Comparison of ENCODE assay signal across 13 mouse cellular contexts in genomic region chr2:34106245-34106644, GRCm38 (mm10).
A peak's percentile ranks its signal among the peaks of the same experiment; 100 is the strongest.
DNase-seq lines count a peak whose midpoint lies in the region; ATAC-seq and TF ChIP-seq lines count a peak whose summit lies in the region.
"Had no signal": no experiment of that assay in that cellular context is flagged by ENCODE, and none has a peak within 500 bp of the region (broad histone marks: within the 10 kb centered on the region; RNA-seq: fewer than 3 reads in every experiment).

No protein-coding gene starts in this region.

- no peak for DNase-seq in lung, embryonic 14.5 days
- no peak for DNase-seq in lung, postnatal 25 days (ENCODE audit: low spot score)
- no peak for DNase-seq in forebrain, embryonic 14.5 days (ENCODE audit: low spot score)
- no peak for DNase-seq in limb, embryonic 10.5 days (ENCODE audit: low spot score)
- no peak for DNase-seq in left cerebral cortex, postnatal 10 days (ENCODE audit: extremely low spot score in 1 of 2, low spot score in 2 of 2)
- DNase-seq in gastrocnemius, postnatal 36 days: no peak
- no peak for DNase-seq in left cerebral cortex, postnatal 25 days (ENCODE audit: low spot score in 2 of 2)
- DNase-seq: gastrocnemius, postnatal 14 days; heart, postnatal 36 days; lung, adult 18-20 months had no signal

- H3K27ac ChIP-seq in lung, embryonic 14.5 days (ENCODE audit: low read depth): no peak overlapping the region
- peak overlapping the region; percentile 75 for H3K27ac ChIP-seq in forebrain, embryonic 14.5 days (ENCODE audit: low read depth, low read length)
- peak overlapping the region; percentile 69 for H3K27ac ChIP-seq in limb, embryonic 10.5 days
- peak overlapping the region; percentile 79 for H3K27ac ChIP-seq in neural tube, embryonic 12.5 days
- H3K27ac ChIP-seq: embryonic facial prominence, embryonic 15.5 days had no signal

- peaks cover 3% of the 10 kb centered on the region; the same call in 1 of the 2 replicates for H3K4me1 ChIP-seq in lung, embryonic 14.5 days (ENCODE audit: insufficient read depth)
- peaks cover 31% of the 10 kb centered on the region for H3K4me1 ChIP-seq in forebrain, embryonic 14.5 days (ENCODE audit: control insufficient read depth, insufficient read depth, low read length)
- peaks cover 49% of the 10 kb centered on the region for H3K4me1 ChIP-seq in limb, embryonic 10.5 days
- H3K4me1 ChIP-seq in neural tube, embryonic 12.5 days: peaks cover 28% of the 10 kb centered on the region
- H3K4me1 ChIP-seq: embryonic facial prominence, embryonic 15.5 days had no signal

- intact Hi-C loops in left cerebral cortex, postnatal 10 days (cut with DNase I): no loop called here
- intact Hi-C loops in gastrocnemius, postnatal 36 days (cut with DNase I): no loop called here
- intact Hi-C loops in left cerebral cortex, postnatal 25 days (cut with DNase I): no loop called here

- no peaks in the 10 kb centered on the region for H3K36me3 ChIP-seq in lung, embryonic 14.5 days (ENCODE audit: insufficient read depth)
- H3K36me3 ChIP-seq in forebrain, embryonic 14.5 days (ENCODE audit: control insufficient read depth, insufficient read depth, low read length): no peaks in the 10 kb centered on the region
- no peaks in the 10 kb centered on the region for H3K36me3 ChIP-seq in limb, embryonic 10.5 days
- no peaks in the 10 kb centered on the region for H3K36me3 ChIP-seq in neural tube, embryonic 12.5 days
- H3K36me3 ChIP-seq: embryonic facial prominence, embryonic 15.5 days had no signal

- TF ChIP-seq CTCF in lung, embryonic 14.5 days (IDR thresholded peaks at IDR 0.05; ENCODE audit: low read depth): no peak

- no peak overlapping the region for H3K9ac ChIP-seq in lung, embryonic 14.5 days
- H3K9ac ChIP-seq in forebrain, embryonic 14.5 days (ENCODE audit: low read length): peak overlapping the region; percentile 40
- H3K9ac ChIP-seq in neural tube, embryonic 12.5 days: 0 out of 2 replicates have a peak overlapping the region, but pooled peaks have one; percentile 30
- H3K9ac ChIP-seq: embryonic facial prominence, embryonic 15.5 days had no signal

- H3K4me3 ChIP-seq in lung, embryonic 14.5 days (ENCODE audit: low read depth, low read length): peak overlapping the region; percentile 3; the same call in 1 of the 2 replicates
- H3K4me3 ChIP-seq in forebrain, embryonic 14.5 days (ENCODE audit: low read depth, low read length): peak overlapping the region; percentile 3; the same call in 1 of the 2 replicates
- peak overlapping the region; percentile 25 for H3K4me3 ChIP-seq in limb, embryonic 10.5 days
- H3K4me3 ChIP-seq in neural tube, embryonic 12.5 days: 0 out of 2 replicates have a peak overlapping the region, but pooled peaks have one; percentile 11
- H3K4me3 ChIP-seq: embryonic facial prominence, embryonic 15.5 days had no signal

- H3K9me3 ChIP-seq in lung, embryonic 14.5 days (ENCODE audit: low read depth, low read length): no peaks in the 10 kb centered on the region
- H3K9me3 ChIP-seq in forebrain, embryonic 14.5 days (replicated peaks; ENCODE audit: control insufficient read depth, low read length): no peaks in the 10 kb centered on the region
- no peaks in the 10 kb centered on the region for H3K9me3 ChIP-seq in limb, embryonic 10.5 days (replicated peaks)
- H3K9me3 ChIP-seq in neural tube, embryonic 12.5 days: no peaks in the 10 kb centered on the region
- H3K9me3 ChIP-seq: embryonic facial prominence, embryonic 15.5 days had no signal

- H3K27me3 ChIP-seq in lung, embryonic 14.5 days (ENCODE audit: insufficient read depth, low read length): no peaks in the 10 kb centered on the region
- H3K27me3 ChIP-seq in forebrain, embryonic 14.5 days (replicated peaks; ENCODE audit: control insufficient read depth, insufficient read depth, low read length): peaks cover 29% of the 10 kb centered on the region
- peaks cover 24% of the 10 kb centered on the region; the same call in 1 of the 2 replicates for H3K27me3 ChIP-seq in limb, embryonic 10.5 days (ENCODE audit: low read depth, poor library complexity, severe bottlenecking)
- H3K27me3 ChIP-seq in neural tube, embryonic 12.5 days (replicated peaks): no peaks in the 10 kb centered on the region

- 38% methylated on average over 9 of the region's 9 CpGs for WGBS in lung, embryonic 14.5 days
- WGBS in forebrain, embryonic 14.5 days: 4% methylated on average over 9 of the region's 9 CpGs
- 37% methylated on average over 9 of the region's 9 CpGs for WGBS in limb, embryonic 10.5 days
- 16% methylated on average over 9 of the region's 9 CpGs for WGBS in neural tube, embryonic 12.5 days

- H3K4me2 ChIP-seq in lung, embryonic 14.5 days: peak overlapping the region; percentile 39; the same call in 1 of the 2 replicates
- H3K4me2 ChIP-seq in forebrain, embryonic 14.5 days (ENCODE audit: low read length): peak overlapping the region; percentile 49
- H3K4me2 ChIP-seq in neural tube, embryonic 12.5 days (replicated peaks): peak overlapping the region; percentile 53

- no peak for ATAC-seq in lung, embryonic 14.5 days (ENCODE audit: insufficient read depth)
- peak; percentile 3; the same call in 1 of the 2 replicates for ATAC-seq in forebrain, embryonic 14.5 days
- ATAC-seq in neural tube, embryonic 12.5 days (ENCODE audit: low FRiP score, low read depth): 0 out of 2 replicates have a peak, but pooled peaks have one; percentile 29
- ATAC-seq: activated CD4-positive, CD25-positive, alpha-beta regulatory T cell, adult 4 months had no signal
